10 mouse cellular contexts compared by ENCODE assay signal in genomic region chr3:102275256-102276022, GRCm38 (mm10).
DNase-seq lines count a peak whose midpoint lies in the region; ATAC-seq and TF ChIP-seq lines count a peak whose summit lies in the region.
"Had no signal": no experiment of that assay in that cellular context is flagged by ENCODE, and none has a peak within 500 bp of the region (broad histone marks: within the 10 kb centered on the region; RNA-seq: fewer than 3 reads in every experiment).

No protein-coding gene starts in this region.

- peak; percentile 40 for DNase-seq in urinary bladder, postnatal 25 days (ENCODE audit: low spot score)
- DNase-seq in urinary bladder, adult 2 months (ENCODE audit: low spot score) = no peak
- DNase-seq in heart, postnatal 10 days = peak; percentile 63 to 74
- DNase-seq in left cerebral cortex, adult 2 months (ENCODE audit: extremely low spot score in 1 of 2, low spot score in 2 of 2) = no peak

- H3K4me2 ChIP-seq in lung, embryonic 16.5 days (ENCODE audit: low read depth, low read length) = no peak overlapping the region
- H3K4me2 ChIP-seq: limb, embryonic 15.5 days had no signal

- H3K4me1 ChIP-seq in lung, embryonic 16.5 days (replicated peaks; ENCODE audit: control insufficient read depth, insufficient read depth, low read length) = peaks cover 18% of the 10 kb centered on the region

- peak; percentile 77 for ATAC-seq in lung, embryonic 16.5 days (ENCODE audit: low read depth)
- no peak for ATAC-seq in granulocyte monocyte progenitor cell, adult 5-6 weeks (replicated peaks; ENCODE audit: poor library complexity, severe bottlenecking)
- no peak for ATAC-seq in megakaryocyte, adult 5-6 weeks (ENCODE audit: poor library complexity, severe bottlenecking)
- ATAC-seq: Patski had no signal

- no peaks in the 10 kb centered on the region for H3K27me3 ChIP-seq in lung, embryonic 16.5 days (ENCODE audit: control insufficient read depth, insufficient read depth, low read depth, low read length)
- H3K27me3 ChIP-seq: limb, embryonic 15.5 days; Patski had no signal

- no peak overlapping the region for H3K4me3 ChIP-seq in lung, embryonic 16.5 days (ENCODE audit: low read length)
- H3K4me3 ChIP-seq in left cerebral cortex, adult 2 months = no peak overlapping the region
- H3K4me3 ChIP-seq: erythroblast, embryonic 14.5 days; limb, embryonic 15.5 days had no signal

- TF ChIP-seq CTCF in left cerebral cortex, adult 2 months (IDR thresholded peaks at IDR 0.05) = no peak

- H3K9ac ChIP-seq in lung, embryonic 16.5 days (ENCODE audit: low read length) = no peak overlapping the region
- H3K9ac ChIP-seq: limb, embryonic 15.5 days had no signal

- intact Hi-C loops in heart, postnatal 10 days (cut with DNase I) = no loop called here
- intact Hi-C loops in left cerebral cortex, adult 2 months (cut with DNase I) = no loop called here

- H3K27ac ChIP-seq in lung, embryonic 16.5 days (ENCODE audit: low read length) = peak overlapping the region; percentile 7
- no peak overlapping the region for H3K27ac ChIP-seq in left cerebral cortex, adult 2 months
- H3K27ac ChIP-seq: limb, embryonic 15.5 days had no signal

- no peaks in the 10 kb centered on the region for H3K9me3 ChIP-seq in lung, embryonic 16.5 days (ENCODE audit: control insufficient read depth, low read length)
- H3K9me3 ChIP-seq: limb, embryonic 15.5 days had no signal

- H3K36me3 ChIP-seq in lung, embryonic 16.5 days (ENCODE audit: control insufficient read depth, insufficient read depth, low read length) = no peaks in the 10 kb centered on the region
- H3K36me3 ChIP-seq: limb, embryonic 15.5 days had no signal

- 40% methylated on average over 7 of the region's 7 CpGs for WGBS in lung, embryonic 16.5 days

Comparison
In these comparisons a context has a peak if more than half of its experiments do, and no peak if none do; other contexts are left out.
1. DNase-seq: peak in urinary bladder, postnatal 25 days (single experiment) and heart, postnatal 10 days (2 of 2); none in urinary bladder, adult 2 months (single experiment) and left cerebral cortex, adult 2 months (0 of 2).